Mouse (Mus musculus): ENCODE measurements around the gene Lrrc25. TPM values are rescaled to one million over a fixed set of nuclear protein-coding genes. Genes with fewer than 3 reads are reported as not detected.

The Lrrc25 gene
- total and polyA plus RNA-seq, 3 experiments: 0.30 to 5.9 (median 2.4) TPM

GRCm38 (mm10) chr8:70632346-70632892, 16.5 kb downstream of the Lrrc25 start, which contains the start of gene Gdf15:
Gene Gdf15, minus strand, starts transcription at chr8:70632456.
- dilution Hi-C loops (cut with MboI; ENCODE audit: extremely low pct_ligation_motif_present, extremely low pct_unique_long_range_greater_than_20kb, low sequenced_read_pairs): no loop called here

GRCm38 (mm10) chr8:70634066-70634465, 18.1 kb downstream of the Lrrc25 start:
- Histone ChIP-seq H3K4me1 (ENCODE audit: control insufficient read depth in 1 of 2, insufficient read depth in 2 of 2) (peaks cover 36 to 90% of the 10 kb centered on the region in 2 experiments), H3K4me2 (ENCODE audit: insufficient read depth, low read depth, poor library complexity, severe bottlenecking) (no peak overlapping the region), H3K27me3 (replicated peaks) (no peaks in the 10 kb centered on the region), H3K79me2 (replicated peaks; ENCODE audit: control insufficient read depth, extremely low read depth, insufficient read depth, poor library complexity, severe bottlenecking) (no peaks in the 10 kb centered on the region), H3K36me3 (replicated peaks in 1 of 2; ENCODE audit: control insufficient read depth in 1 of 2, insufficient read depth in 1 of 2, low read length in 1 of 2) (no peaks in the 10 kb centered on the region), H3K27ac (ENCODE audit: insufficient read depth, low read depth) (peak overlapping the region; percentile 100), H3K9me3 (replicated peaks; ENCODE audit: low read length) (peaks cover 2% of the 10 kb centered on the region), H3K4me3 (replicated peaks in 1 of 3; ENCODE audit: low read depth in 2 of 3, low read length in 2 of 3, poor library complexity in 1 of 3) (no peak overlapping the region), H3K9ac (ENCODE audit: insufficient read depth, low read depth) (no peak overlapping the region)
- in situ Hi-C loops (cut with MboI; ENCODE audit: low pct_ligation_motif_present, low pct_unique_long_range_greater_than_20kb, low sequenced_read_pairs): no loop called here
- no peak for DNase-seq (ENCODE audit: extremely low read depth)
- dilution Hi-C loops (cut with MboI; ENCODE audit: extremely low pct_ligation_motif_present, extremely low pct_unique_long_range_greater_than_20kb, low sequenced_read_pairs): no loop called here
- TF ChIP-seq NRF1 (IDR thresholded peaks at IDR 0.05; ENCODE audit: low read depth, low read length) (no peak), POLR2AphosphoS2 (IDR thresholded peaks at IDR 0.05; ENCODE audit: low read depth, low read length) (no peak), IRF4 (IDR thresholded peaks at IDR 0.05; ENCODE audit: low read depth, low read length) (no peak), PAX5 (IDR thresholded peaks at IDR 0.05; ENCODE audit: low read length) (no peak), CHD2 (IDR thresholded peaks at IDR 0.05; ENCODE audit: low read length) (no peak), EP300 (IDR thresholded peaks at IDR 0.05; ENCODE audit: low read length) (no peak), TCF12 (IDR thresholded peaks at IDR 0.05; ENCODE audit: low read depth, low read length) (no peak), GABPA (IDR thresholded peaks at IDR 0.05; ENCODE audit: insufficient replicate concordance, low read depth, low read length) (no peak), ZNF384 (IDR thresholded peaks at IDR 0.05; ENCODE audit: low read depth, low read length) (no peak), SMC3 (IDR thresholded peaks at IDR 0.05; ENCODE audit: low read depth, low read length) (no peak), KAT2A (IDR thresholded peaks at IDR 0.05; ENCODE audit: insufficient replicate concordance, low read length) (no peak), USF2 (conservative IDR thresholded peaks at IDR 0.05; ENCODE audit: low read depth, low read length) (no peak), MAX (IDR thresholded peaks at IDR 0.05; ENCODE audit: low read length) (no peak), MYC (IDR thresholded peaks at IDR 0.05; ENCODE audit: low read depth, low read length) (no peak), HCFC1 (IDR thresholded peaks at IDR 0.05; ENCODE audit: low read depth, low read length) (no peak), RCOR1 (conservative IDR thresholded peaks at IDR 0.05; ENCODE audit: low read depth, low read length) (no peak), CTCF (conservative IDR thresholded peaks at IDR 0.05 in 1 of 2, IDR thresholded peaks at IDR 0.05 in 1 of 2; ENCODE audit: low read depth in 2 of 2, low read length in 2 of 2) (no peak), USF1 (IDR thresholded peaks at IDR 0.05; ENCODE audit: low read depth, low read length) (no peak)

More at GRCm38 (mm10) chr8:70632346-70632892, 16.5 kb downstream of the Lrrc25 start, which contains the start of gene Gdf15:
- no peak for DNase-seq (ENCODE audit: extremely low read depth)
- Histone ChIP-seq H3K27ac (ENCODE audit: insufficient read depth, low read depth) (no peak within 1 kb of the TSS), H3K9me3 (replicated peaks; ENCODE audit: low read length) (peaks cover 2% of the 10 kb centered on the region), H3K36me3 (replicated peaks in 1 of 2; ENCODE audit: control insufficient read depth in 1 of 2, insufficient read depth in 1 of 2, low read length in 1 of 2) (no peaks in the 10 kb centered on the region), H3K27me3 (replicated peaks) (no peaks in the 10 kb centered on the region), H3K9ac (ENCODE audit: insufficient read depth, low read depth) (no peak within 1 kb of the TSS), H3K79me2 (replicated peaks; ENCODE audit: control insufficient read depth, extremely low read depth, insufficient read depth, poor library complexity, severe bottlenecking) (no peaks in the 10 kb centered on the region), H3K4me1 (ENCODE audit: control insufficient read depth in 1 of 2, insufficient read depth in 2 of 2) (peaks cover 36 to 78% of the 10 kb centered on the region in 2 experiments), H3K4me2 (ENCODE audit: insufficient read depth, low read depth, poor library complexity, severe bottlenecking) (no peak within 1 kb of the TSS), H3K4me3 (replicated peaks in 1 of 3; ENCODE audit: low read depth in 2 of 3, low read length in 2 of 3, poor library complexity in 1 of 3) (no peak within 1 kb of the TSS)
- in situ Hi-C loops (cut with MboI; ENCODE audit: low pct_ligation_motif_present, low pct_unique_long_range_greater_than_20kb, low sequenced_read_pairs): no loop called here
- TF ChIP-seq HCFC1 (IDR thresholded peaks at IDR 0.05; ENCODE audit: low read depth, low read length) (no peak), JUND (conservative IDR thresholded peaks at IDR 0.05; ENCODE audit: low read depth, low read length) (no peak), SIN3A (IDR thresholded peaks at IDR 0.05; ENCODE audit: low read length) (no peak), CHD2 (IDR thresholded peaks at IDR 0.05; ENCODE audit: low read length) (no peak), MYC (IDR thresholded peaks at IDR 0.05; ENCODE audit: low read depth, low read length) (no peak), ZMIZ1 (IDR thresholded peaks at IDR 0.05; ENCODE audit: low read depth, low read length) (no peak), MAZ (IDR thresholded peaks at IDR 0.05; ENCODE audit: low read depth, low read length) (no peak), ZKSCAN1 (IDR thresholded peaks at IDR 0.05; ENCODE audit: borderline replicate concordance, low read depth, low read length) (no peak), SMC3 (IDR thresholded peaks at IDR 0.05; ENCODE audit: low read depth, low read length) (no peak), IRF4 (IDR thresholded peaks at IDR 0.05; ENCODE audit: low read depth, low read length) (no peak), USF2 (conservative IDR thresholded peaks at IDR 0.05; ENCODE audit: low read depth, low read length) (no peak), CHD1 (IDR thresholded peaks at IDR 0.05; ENCODE audit: low read depth, low read length) (no peak)
